Mouse (Mus musculus) forebrain, embryonic 14.5 days (tissue): Measurements from ENCODE around the gene Rnf32. TPM values are rescaled to one million over a fixed set of nuclear protein-coding genes. Genes with fewer than 3 reads are reported as not detected.
A peak's percentile ranks its signal among the peaks of the same experiment; 100 is the strongest.

Experiments
- ATAC-seq: fragments of 200-750 bp; cut with Nextera tagmentation; 2 replicates; pipeline ENCODE4 v1.8.0; 2017; ENCODE audit warnings: mild to moderate bottlenecking, moderate library complexity
- DNase-seq: peaks from one replicate; pipeline ENCODE4 v3.0.0-alpha.2; 2015; ENCODE audit warnings: low spot score
- H3K27ac ChIP-seq: fragments of 300-500 bp; sonication (generic); 2 replicates; pipeline ENCODE4 v1.5.1; 2014; ENCODE audit warnings: low read depth, mild to moderate bottlenecking, control low read depth, low read length, moderate library complexity
- H3K27me3 ChIP-seq: fragments of 300-500 bp; sonication (generic); replicated peaks from 2 replicates; pipeline ENCODE4 v1.6.1; 2014; ENCODE audit warnings: low read length, control low read depth, mixed read lengths; ENCODE audit not compliant: control insufficient read depth, insufficient read depth
- H3K36me3 ChIP-seq: fragments of 300-500 bp; sonication (generic); 2 replicates; pipeline ENCODE4 v1.6.1; 2014; ENCODE audit warnings: low read length, control low read depth; ENCODE audit not compliant: control insufficient read depth, insufficient read depth
- H3K4me1 ChIP-seq: fragments of 300-500 bp; sonication (generic); 2 replicates; pipeline ENCODE4 v1.6.1; 2014; ENCODE audit warnings: antibody characterized with exemption, low read length, control low read depth; ENCODE audit not compliant: control insufficient read depth, insufficient read depth
- H3K4me2 ChIP-seq: fragments of 300-500 bp; sonication (generic); 2 replicates; pipeline ENCODE4 v1.6.1; 2014; ENCODE audit warnings: mild to moderate bottlenecking, control low read depth, low read length
- H3K4me3 ChIP-seq: fragments of 300-500 bp; sonication (generic); 2 replicates; pipeline ENCODE4 v1.5.1; 2014; ENCODE audit warnings: low read depth, low read length, control low read depth
- H3K9ac ChIP-seq: fragments of 300-500 bp; sonication (generic); 2 replicates; pipeline ENCODE4 v1.6.1; 2014; ENCODE audit warnings: mild to moderate bottlenecking, low read length, control low read depth, moderate library complexity
- H3K9me3 ChIP-seq: fragments of 300-500 bp; sonication (generic); replicated peaks from 2 replicates; pipeline ENCODE4 v1.6.1; 2016; ENCODE audit warnings: low read length, control low read depth, mixed read lengths; ENCODE audit not compliant: control insufficient read depth
- WGBS: fragments of 180-500 bp; shearing (Covaris S2); extraction: QIAGEN DNeasy Blood & Tissue Kit; methylation state at CpG from one replicate; pipeline ENCODE4 v1.1.7; 2014; 5-methylcytosine and 5-hydroxymethylcytosine counted together
- polyA plus RNA-seq: library from polyadenylated mRNA; unstranded; fragments of >200 nt; fragmentation: Nextera tagmentation; extraction: Ambion mirVana; gene quantifications from 2 replicates; pipeline ENCODE4 v1.2.1, GENCODE M21; 2014

The Rnf32 gene
- polyA plus RNA-seq, result 17.4 and 19.4 TPM in 2 replicates

GRCm38 (mm10) chr5:29195570-29196263 lies at the start of gene Rnf32:
Gene Rnf32, plus strand, starts transcription at chr5:29195992.
- H3K27me3 ChIP-seq, result no peaks in the 10 kb centered on the region
- peaks cover 4% of the 10 kb centered on the region; the same call in 1 of the 2 replicates for H3K4me1 ChIP-seq
- DNase-seq, result peak; percentile 97
- peak; percentile 97 for ATAC-seq
- peak within 1 kb of the TSS; percentile 57 for H3K4me3 ChIP-seq
- peak within 1 kb of the TSS; percentile 71 for H3K4me2 ChIP-seq
- WGBS, result under 1% methylated on average over 62 of the region's 70 CpGs
- H3K36me3 ChIP-seq, result no peaks in the 10 kb centered on the region
- peak within 1 kb of the TSS; percentile 84 for H3K9ac ChIP-seq
- H3K9me3 ChIP-seq, result no peaks in the 10 kb centered on the region
- peak within 1 kb of the TSS; percentile 80 for H3K27ac ChIP-seq

- Histone ChIP-seq H3K9ac (no peak overlapping the region), H3K4me1 (no peaks in the 10 kb centered on the region), H3K4me3 (no peak overlapping the region), H3K27me3 (no peaks in the 10 kb centered on the region), H3K27ac (no peak overlapping the region), H3K9me3 (no peaks in the 10 kb centered on the region), H3K4me2 (no peak overlapping the region), H3K36me3 (no peaks in the 10 kb centered on the region)
- WGBS, result 65% methylated on average over 4 of the region's 4 CpGs
- DNase-seq (no peak), ATAC-seq (no peak)
Observed at GRCm38 (mm10) chr5:29150146-29150545, 45.6 kb upstream of the Rnf32 start.

- Histone ChIP-seq H3K9me3 (no peaks in the 10 kb centered on the region), H3K4me3 (no peak overlapping the region), H3K27ac (no peak overlapping the region), H3K4me1 (no peaks in the 10 kb centered on the region), H3K4me2 (no peak overlapping the region), H3K36me3 (no peaks in the 10 kb centered on the region), H3K27me3 (no peaks in the 10 kb centered on the region), H3K9ac (no peak overlapping the region)
- no peak for ATAC-seq
- WGBS, result 45% methylated on average over 1 of the region's 1 CpGs
- DNase-seq, result no peak
Observed at GRCm38 (mm10) chr5:29159849-29160248, 35.9 kb upstream of the Rnf32 start.

- Histone ChIP-seq H3K27ac (no peak overlapping the region), H3K9ac (no peak overlapping the region), H3K36me3 (no peaks in the 10 kb centered on the region), H3K4me1 (no peaks in the 10 kb centered on the region), H3K27me3 (no peaks in the 10 kb centered on the region), H3K9me3 (no peaks in the 10 kb centered on the region), H3K4me3 (no peak overlapping the region), H3K4me2 (no peak overlapping the region)
- 92% methylated on average over 2 of the region's 2 CpGs for WGBS
- ATAC-seq (no peak), DNase-seq (no peak)
Observed at GRCm38 (mm10) chr5:29166947-29167346, 28.8 kb upstream of the Rnf32 start.

GRCm38 (mm10) chr5:29170193-29170592 lies 25.6 kb upstream of the Rnf32 start:
- DNase-seq (no peak), ATAC-seq (no peak)
- 57% methylated on average over 6 of the region's 6 CpGs for WGBS
- no peak overlapping the region for H3K27ac ChIP-seq
- no peak overlapping the region for H3K4me2 ChIP-seq
- no peak overlapping the region for H3K4me3 ChIP-seq
- no peaks in the 10 kb centered on the region for H3K9me3 ChIP-seq
- H3K36me3 ChIP-seq, result no peaks in the 10 kb centered on the region
- no peak overlapping the region for H3K9ac ChIP-seq
- no peaks in the 10 kb centered on the region for H3K4me1 ChIP-seq
- no peaks in the 10 kb centered on the region for H3K27me3 ChIP-seq

- no peak overlapping the region for H3K4me2 ChIP-seq
- H3K4me3 ChIP-seq, result no peak overlapping the region
Observed at GRCm38 (mm10) chr5:29171165-29171564, 24.6 kb upstream of the Rnf32 start.

GRCm38 (mm10) chr5:29186798-29187197 lies 9.0 kb upstream of the Rnf32 start:
- Histone ChIP-seq H3K36me3 (no peaks in the 10 kb centered on the region), H3K4me3 (no peak overlapping the region), H3K9ac (no peak overlapping the region), H3K27me3 (no peaks in the 10 kb centered on the region), H3K4me1 (no peaks in the 10 kb centered on the region), H3K9me3 (no peaks in the 10 kb centered on the region), H3K4me2 (no peak overlapping the region), H3K27ac (no peak overlapping the region)
- ATAC-seq (no peak), DNase-seq (no peak)
- 88% methylated on average over 5 of the region's 5 CpGs for WGBS

More at GRCm38 (mm10) chr5:29171165-29171564, 24.6 kb upstream of the Rnf32 start:
- H3K9me3 ChIP-seq, result no peaks in the 10 kb centered on the region
- ATAC-seq, result no peak
- H3K27me3 ChIP-seq, result no peaks in the 10 kb centered on the region
- H3K4me1 ChIP-seq, result no peaks in the 10 kb centered on the region
- no peak for DNase-seq
- no peak overlapping the region for H3K27ac ChIP-seq
- H3K36me3 ChIP-seq, result no peaks in the 10 kb centered on the region
- no peak overlapping the region for H3K9ac ChIP-seq

GRCm38 (mm10) chr5:29195231-29195569 lies 592 bp upstream of the Rnf32 start:
- H3K27me3 ChIP-seq, result no peaks in the 10 kb centered on the region
- no peaks in the 10 kb centered on the region for H3K36me3 ChIP-seq
- H3K4me3 ChIP-seq, result peak overlapping the region; percentile 57
- H3K27ac ChIP-seq, result peak overlapping the region; percentile 80
- WGBS, result under 1% methylated on average over 9 of the region's 9 CpGs
- peak overlapping the region; percentile 84 for H3K9ac ChIP-seq
- peak overlapping the region; percentile 71 for H3K4me2 ChIP-seq
- no peak for DNase-seq
- H3K9me3 ChIP-seq, result no peaks in the 10 kb centered on the region
- no peak for ATAC-seq
- H3K4me1 ChIP-seq, result peaks cover 4% of the 10 kb centered on the region; the same call in 1 of the 2 replicates

- H3K36me3 ChIP-seq, result no peaks in the 10 kb centered on the region
- H3K4me2 ChIP-seq, result peak overlapping the region; percentile 71
- no peaks in the 10 kb centered on the region for H3K27me3 ChIP-seq
- DNase-seq, result no peak
- ATAC-seq, result peak; percentile 36
- H3K4me3 ChIP-seq, result peak overlapping the region; percentile 57
- 6% methylated on average over 12 of the region's 12 CpGs for WGBS
- H3K9ac ChIP-seq, result peak overlapping the region; percentile 84
- no peaks in the 10 kb centered on the region for H3K9me3 ChIP-seq
- H3K27ac ChIP-seq, result peak overlapping the region; percentile 55
- peaks cover 4% of the 10 kb centered on the region; the same call in 1 of the 2 replicates for H3K4me1 ChIP-seq
Observed at GRCm38 (mm10) chr5:29196264-29196658, 469 bp downstream of the Rnf32 start.
